Mouse (Mus musculus) lung, postnatal 25 days (tissue): Measurements from ENCODE around the gene Ttc8.

Experiments
- DNase-seq: peaks from one replicate; pipeline ENCODE4 v3.0.0; 2022; ENCODE audit warnings: low spot score

The Ttc8 gene

GRCm38 (mm10) chr12:99030022-99030421, 109.6 kb downstream of the Ttc8 start:
- no peak for DNase-seq
